Comparison of ENCODE assay signal across 8 mouse cellular contexts in the genomic region with DNA sequence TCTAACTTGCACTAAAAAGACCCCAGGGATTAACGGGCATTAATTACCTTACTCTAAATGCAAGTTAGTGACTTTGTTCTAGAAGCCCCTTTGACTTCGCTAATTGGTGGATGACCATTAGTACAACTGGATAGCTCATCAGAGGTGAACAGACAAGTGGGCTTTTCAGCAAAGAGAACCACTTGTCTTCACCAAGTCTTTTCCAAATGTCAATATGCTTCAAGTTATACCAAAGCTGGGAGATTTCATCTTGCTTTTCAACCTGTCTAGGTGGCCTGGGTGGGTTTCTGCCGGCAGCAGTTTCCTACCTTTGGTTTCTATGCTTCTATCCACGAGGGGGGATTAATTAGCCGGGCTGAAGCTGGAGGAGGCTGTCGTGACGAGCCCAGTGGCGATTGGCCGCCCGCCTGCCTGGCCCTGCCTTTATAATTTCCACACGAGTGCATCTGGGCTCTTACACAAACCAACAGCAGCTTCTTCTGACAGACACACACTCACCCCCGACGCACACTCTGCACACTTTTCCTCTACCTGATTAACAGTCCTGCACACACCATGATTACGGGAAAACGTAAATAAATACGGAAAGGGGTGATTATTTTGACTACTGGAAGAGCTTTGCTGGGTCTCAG. TPM values are rescaled to one million over a fixed set of nuclear protein-coding genes. Genes with fewer than 3 reads are reported as not detected.
DNase-seq lines count a peak whose midpoint lies in the region; ATAC-seq and TF ChIP-seq lines count a peak whose summit lies in the region.

A gene (plus strand): TSS at position 455 of the 632 bp plus-strand sequence.

- no peaks in the 10 kb centered on the region for H3K36me3 ChIP-seq in heart, embryonic 12.5 days
- no peaks in the 10 kb centered on the region for H3K36me3 ChIP-seq in kidney, postnatal 0 days (ENCODE audit: insufficient read depth, low read length)

- H3K4me3 ChIP-seq in heart, embryonic 12.5 days = peak within 1 kb of the TSS; percentile 43
- peak within 1 kb of the TSS; percentile 28 for H3K4me3 ChIP-seq in kidney, postnatal 0 days (replicated peaks; ENCODE audit: low read depth, low read length)

- peak within 1 kb of the TSS; percentile 78 for H3K4me2 ChIP-seq in heart, embryonic 12.5 days
- H3K4me2 ChIP-seq in kidney, postnatal 0 days (ENCODE audit: low read length) = peak within 1 kb of the TSS; percentile 53

- WGBS in heart, embryonic 12.5 days = 8% methylated on average over 16 of the region's 16 CpGs
- 24% methylated on average over 16 of the region's 16 CpGs for WGBS in kidney, postnatal 0 days

- no peak for TF ChIP-seq CTCF in kidney, postnatal 0 days (IDR thresholded peaks at IDR 0.05; ENCODE audit: low read depth)

- peak within 1 kb of the TSS; percentile 52; the same call in 1 of the 2 replicates for H3K9ac ChIP-seq in heart, embryonic 12.5 days
- H3K9ac ChIP-seq in kidney, postnatal 0 days (ENCODE audit: low read depth, low read length) = no peak within 1 kb of the TSS

- no peak for ATAC-seq in heart, embryonic 12.5 days (ENCODE audit: insufficient number of reproducible peaks, low FRiP score)
- ATAC-seq in kidney, postnatal 0 days (replicated peaks; ENCODE audit: low FRiP score, low read depth) = no peak

- peaks cover 33% of the 10 kb centered on the region for H3K4me1 ChIP-seq in heart, embryonic 12.5 days (replicated peaks)
- 0 out of 2 replicates have a peak, but pooled peaks cover 21% of the 10 kb centered on the region for H3K4me1 ChIP-seq in kidney, postnatal 0 days (replicated peaks; ENCODE audit: insufficient read depth, low read length)

- DNase-seq in right cerebral cortex, postnatal 10 days (ENCODE audit: low spot score in 2 of 2) = peak; percentile 53 to 56
- no peak for DNase-seq in right cerebral cortex, postnatal 36 days (ENCODE audit: low spot score in 2 of 2)
- peak; percentile 77 for DNase-seq in embryo, embryonic 11 days
- DNase-seq in kidney, postnatal 0 days (ENCODE audit: low spot score) = peak; percentile 35
- peak; percentile 68 for DNase-seq in neural tube, embryonic 10.5 days (ENCODE audit: extremely low spot score, low spot score)
- no peak for DNase-seq in layer of hippocampus, adult 11-12 months (ENCODE audit: low spot score)
- DNase-seq in thymus, postnatal 4 days = no peak

- no peak within 1 kb of the TSS for H3K27ac ChIP-seq in heart, embryonic 12.5 days (ENCODE audit: poor library complexity, severe bottlenecking)
- no peak within 1 kb of the TSS for H3K27ac ChIP-seq in kidney, postnatal 0 days

- peaks cover 57% of the 10 kb centered on the region for H3K27me3 ChIP-seq in heart, embryonic 12.5 days (replicated peaks)
- H3K27me3 ChIP-seq in kidney, postnatal 0 days (ENCODE audit: insufficient read depth, low read length) = peaks cover 67% of the 10 kb centered on the region

- no peaks in the 10 kb centered on the region for H3K9me3 ChIP-seq in heart, embryonic 12.5 days (replicated peaks)
- no peaks in the 10 kb centered on the region for H3K9me3 ChIP-seq in kidney, postnatal 0 days (replicated peaks; ENCODE audit: low read length)

RNA-seq across cellular contexts. Expression of the gene that starts here (rescaled TPM):
- 0.42 and 0.87 TPM in 2 replicates for polyA plus RNA-seq in heart, embryonic 12.5 days (2016; fragmentation: Nextera tagmentation; extraction: Ambion mirVana)
- 0.20 and 0.23 TPM in 2 replicates for polyA plus RNA-seq in kidney, postnatal 0 days (2015; fragmentation: Nextera tagmentation; extraction: Ambion mirVana)

Comparison
In these comparisons a context has a peak if more than half of its experiments do, and no peak if none do; other contexts are left out.
1. DNase-seq: peak in right cerebral cortex, postnatal 10 days (2 of 2), embryo, embryonic 11 days (single experiment) and neural tube, embryonic 10.5 days (single experiment); none in right cerebral cortex, postnatal 36 days (0 of 2), layer of hippocampus, adult 11-12 months (single experiment) and thymus, postnatal 4 days (single experiment).
2. Peak in DNase-seq, H3K4me3 ChIP-seq and H3K4me2 ChIP-seq in kidney, postnatal 0 days; RNA of the gene not detected or under 1 TPM.